Mouse (Mus musculus) hindlimb bud, embryonic 11.5 days (tissue): ENCODE results near the gene Ano10.

ENCODE experiments used
- DNase-seq: peaks from one replicate; pipeline ENCODE4 v3.0.0-alpha.2; 2012; ENCODE audit warnings: low read depth, low spot score; ENCODE audit errors: extremely low spot score

Ano10 gene

DNA sequence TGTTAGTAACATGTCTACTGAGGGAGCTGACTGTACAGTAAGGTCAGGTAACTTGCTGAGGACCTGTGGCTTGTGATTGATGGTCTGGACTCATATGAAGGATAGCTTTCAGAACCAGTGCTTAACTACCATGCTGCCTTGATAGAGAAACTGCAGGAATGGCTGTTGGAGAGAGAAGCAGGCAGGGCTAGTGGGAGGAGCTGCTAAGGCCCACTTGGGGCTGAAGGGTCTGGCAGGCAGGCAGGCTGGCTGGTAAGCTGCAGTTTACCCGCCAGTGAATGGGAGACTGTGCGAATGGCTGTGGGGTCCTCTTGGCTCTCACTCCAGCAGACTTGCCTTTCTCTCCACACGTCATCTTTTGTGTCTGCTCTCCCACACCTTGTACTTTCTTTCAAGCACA is 163.6 kb downstream of the Ano10 start:
- no peak for DNase-seq

DNA sequence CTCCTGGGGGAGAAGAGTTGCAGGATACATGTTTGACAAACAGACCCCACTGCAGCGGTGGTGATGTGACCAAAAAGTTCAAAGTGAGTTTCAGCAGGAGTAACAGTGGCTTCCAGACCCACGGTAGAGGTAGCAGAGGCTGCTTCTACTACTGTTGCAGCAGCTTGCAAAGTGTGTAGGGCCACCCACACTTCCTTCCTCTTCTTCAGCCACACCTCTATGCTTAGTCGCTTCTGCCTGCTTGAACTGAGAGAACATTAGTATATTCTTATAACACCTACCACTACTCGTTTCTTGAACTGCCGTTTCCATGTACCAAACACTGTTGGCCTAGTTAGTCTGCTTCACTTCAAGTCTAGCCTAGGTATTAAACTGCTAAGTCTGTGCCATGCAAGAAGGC is 165.5 kb downstream of the Ano10 start:
- DNase-seq = no peak

DNA sequence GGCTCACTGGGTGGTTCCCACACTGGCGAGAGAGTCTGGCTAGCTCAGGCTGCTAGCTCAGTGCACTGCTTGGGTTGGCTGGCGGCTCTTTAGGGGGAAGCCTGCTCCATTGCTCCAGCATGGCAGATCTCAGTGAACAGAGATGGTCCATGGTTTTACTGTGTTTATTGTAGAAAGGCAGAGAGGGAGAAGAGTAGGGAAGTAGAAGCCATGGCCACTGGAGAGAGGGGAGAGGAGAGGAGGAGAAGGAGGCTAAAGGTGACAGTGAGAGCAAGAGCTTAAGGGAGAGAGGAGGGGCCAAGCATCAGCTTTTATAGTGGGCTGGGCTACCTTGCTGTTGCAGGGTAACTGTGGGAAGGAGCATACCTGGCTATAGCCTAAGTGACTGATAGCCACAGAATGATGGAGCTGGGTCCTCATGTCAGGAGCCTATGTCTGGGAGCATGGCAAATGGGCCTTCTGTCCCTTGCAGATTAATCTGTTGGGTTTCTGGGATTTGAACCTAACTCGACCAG is 166.9 kb downstream of the Ano10 start:
- no peak for DNase-seq

DNA sequence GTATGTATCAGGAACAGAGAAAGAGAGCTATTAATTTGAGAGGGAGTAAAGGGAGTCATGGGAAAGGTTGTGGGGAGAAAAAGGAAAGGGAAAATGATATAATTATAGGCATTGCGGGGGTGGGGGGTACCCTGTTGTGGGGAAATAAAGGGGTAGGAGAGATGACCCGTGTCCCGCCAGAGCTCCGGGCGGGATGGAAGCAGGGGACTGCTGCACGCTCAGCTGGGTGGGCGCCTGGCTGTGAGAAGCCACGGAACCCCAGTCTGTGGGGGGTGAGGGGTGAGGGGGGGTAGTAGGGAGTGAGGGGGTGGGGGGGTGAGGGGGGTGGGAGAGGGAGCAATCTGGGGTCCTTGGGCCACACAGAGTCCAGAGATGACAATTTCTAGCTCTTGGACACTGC is 167.4 kb downstream of the Ano10 start:
- no peak for DNase-seq
